Mouse (Mus musculus) embryonic facial prominence, embryonic 13.5 days (tissue): ENCODE results near the gene Dohh. TPM values are rescaled to one million over a fixed set of nuclear protein-coding genes. Genes with fewer than 3 reads are reported as not detected.

Source experiments
- microRNA-seq: library from miRNA; unstranded; fragments of <30 nt; microRNA quantifications from one replicate; pipeline ENCODE4, GENCODE M21; 2016
- polyA plus RNA-seq: library from polyadenylated mRNA; unstranded; fragments of >200 nt; fragmentation: Nextera tagmentation; extraction: Ambion mirVana; gene quantifications from 2 replicates; pipeline ENCODE4 v1.2.1, GENCODE M21; 2015

The Dohh gene
- polyA plus RNA-seq, 1 experiment from 2014 or later, result 71.8 TPM

Small RNA genes within 50 kb of the gene (microRNA-seq; reads per million reads assigned to microRNA genes)
- gene Mir1191b (not detected), gene Mir6913 (not detected)

Other genes with a start within 250 kb of the Dohh start
- 27.0 and 27.9 TPM in 2 replicates for gene Zbtb7a, start 249.2 kb upstream of the Dohh start, polyA plus RNA-seq
- 58.1 and 60.9 TPM in 2 replicates for gene Pias4, start 216.5 kb upstream of the Dohh start, polyA plus RNA-seq
- 622 and 633 TPM in 2 replicates for gene Eef2, start 207.8 kb upstream of the Dohh start, polyA plus RNA-seq
- 57.1 and 60.1 TPM in 2 replicates for gene Dapk3, start 201.4 kb upstream of the Dohh start, polyA plus RNA-seq
- not detected in 2 replicates for gene 4930442H23Rik, start 200.6 kb upstream of the Dohh start, polyA plus RNA-seq
- not detected in 2 replicates for gene Nmrk2, start 182.4 kb upstream of the Dohh start, polyA plus RNA-seq
- gene Atcay, start 153.6 kb upstream of the Dohh start, polyA plus RNA-seq, result 1.3 and 1.8 TPM in 2 replicates
- gene Zfr2, start 151.3 kb upstream of the Dohh start, polyA plus RNA-seq, result 11.8 and 12.0 TPM in 2 replicates
- 7.0 and 7.4 TPM in 2 replicates for gene Matk, start 131.5 kb upstream of the Dohh start, polyA plus RNA-seq
- 197 and 202 TPM in 2 replicates for gene Mrpl54, start 117.5 kb upstream of the Dohh start, polyA plus RNA-seq
- gene Apba3, start 117.5 kb upstream of the Dohh start, polyA plus RNA-seq, result 61.9 and 67.9 TPM in 2 replicates
- 5.0 and 7.2 TPM in 2 replicates for gene Tjp3, start 92.8 kb upstream of the Dohh start, polyA plus RNA-seq
- gene Pip5k1c, start 91.5 kb upstream of the Dohh start, polyA plus RNA-seq, result 56.0 and 57.6 TPM in 2 replicates
- 43.2 and 46.9 TPM in 2 replicates for gene Cactin, start 63.3 kb upstream of the Dohh start, polyA plus RNA-seq
- gene Tbxa2r, start 55.7 kb upstream of the Dohh start, polyA plus RNA-seq, result 7.1 and 7.3 TPM in 2 replicates
- 0.13 TPM in 1 of 2 replicates, not detected in the other for gene Gipc3, start 41.2 kb upstream of the Dohh start, polyA plus RNA-seq
- 109 and 113 TPM in 2 replicates for gene Hmg20b, start 33.9 kb upstream of the Dohh start, polyA plus RNA-seq
- 10.7 and 11.0 TPM in 2 replicates for gene Mfsd12, start 26.9 kb upstream of the Dohh start, polyA plus RNA-seq
- gene 4930404N11Rik, start 18.6 kb upstream of the Dohh start, polyA plus RNA-seq, result 1.0 and 1.2 TPM in 2 replicates
- gene Fzr1, start 5.9 kb upstream of the Dohh start, polyA plus RNA-seq, result 102 and 119 TPM in 2 replicates
- 4.1 and 5.0 TPM in 2 replicates for gene Gm48551, start within 50 bp of the Dohh start, polyA plus RNA-seq
- 1.2 and 1.5 TPM in 2 replicates for gene Gm48552, start 4.6 kb downstream of the Dohh start, polyA plus RNA-seq
- 3.1 and 7.1 TPM in 2 replicates for gene Smim24, start 8.6 kb downstream of the Dohh start, polyA plus RNA-seq
- 87.0 and 96.1 TPM in 2 replicates for gene Nfic, start 71.2 kb downstream of the Dohh start, polyA plus RNA-seq
- 2.1 and 2.5 TPM in 2 replicates for gene Celf5, start 98.3 kb downstream of the Dohh start, polyA plus RNA-seq
- 82.3 and 87.9 TPM in 2 replicates for gene Ncln, start 112.0 kb downstream of the Dohh start, polyA plus RNA-seq
- gene S1pr4, start 115.7 kb downstream of the Dohh start, polyA plus RNA-seq, result 0.25 and 0.31 TPM in 2 replicates
- 2.0 and 2.1 TPM in 2 replicates for gene Gna15, start 139.8 kb downstream of the Dohh start, polyA plus RNA-seq
- gene Gna11, start 160.8 kb downstream of the Dohh start, polyA plus RNA-seq, result 84.2 and 90.1 TPM in 2 replicates
- gene Aes, start 175.1 kb downstream of the Dohh start, polyA plus RNA-seq, result 464 and 465 TPM in 2 replicates
- gene Tle2, start 190.1 kb downstream of the Dohh start, polyA plus RNA-seq, result 63.4 and 71.4 TPM in 2 replicates
- gene Tle6, start 216.6 kb downstream of the Dohh start, polyA plus RNA-seq, result 12.8 and 17.2 TPM in 2 replicates
- 1.3 and 2.0 TPM in 2 replicates for gene BC025920, start 221.8 kb downstream of the Dohh start, polyA plus RNA-seq
- gene Sirt6, start 243.4 kb downstream of the Dohh start, polyA plus RNA-seq, result 52.7 and 54.9 TPM in 2 replicates
- 13.6 and 14.5 TPM in 2 replicates for gene Ankrd24, start 244.1 kb downstream of the Dohh start, polyA plus RNA-seq